ENCODE assay signal across 9 mouse cellular contexts in genomic region chr7:132358709-132359108, GRCm38 (mm10). TPM values are rescaled to one million over a fixed set of nuclear protein-coding genes. Genes with fewer than 3 reads are reported as not detected.
A peak's percentile ranks its signal among the peaks of the same experiment; 100 is the strongest.
DNase-seq lines count a peak whose midpoint lies in the region; ATAC-seq and TF ChIP-seq lines count a peak whose summit lies in the region.
"Had no signal": no experiment of that assay in that cellular context is flagged by ENCODE, and none has a peak within 500 bp of the region (broad histone marks: within the 10 kb centered on the region; RNA-seq: fewer than 3 reads in every experiment).

No protein-coding gene starts in this region.

- WGBS in liver, postnatal 0 days (ENCODE audit: insufficient replicate concordance) = 20% methylated on average over 4 of the region's 4 CpGs

- no peaks in the 10 kb centered on the region for H3K36me3 ChIP-seq in liver, postnatal 0 days (replicated peaks; ENCODE audit: insufficient read depth, low read length)
- no peaks in the 10 kb centered on the region for H3K36me3 ChIP-seq in splenic B cell, adult 2 months (ENCODE audit: control insufficient read depth, insufficient read depth, low read length, poor library complexity, severe bottlenecking)

- peak overlapping the region; percentile 44 for H3K27ac ChIP-seq in liver, postnatal 0 days (ENCODE audit: low read depth)

- TF ChIP-seq EP300 in liver, postnatal 0 days (IDR thresholded peaks at IDR 0.05; ENCODE audit: low read depth) = 0 out of 2 replicates have a peak, but pooled peaks have one; percentile 21

- peak; percentile 68 for ATAC-seq in liver, postnatal 0 days

- H3K27me3 ChIP-seq in liver, postnatal 0 days (ENCODE audit: insufficient read depth, low read length) = no peaks in the 10 kb centered on the region
- H3K27me3 ChIP-seq in splenic B cell, adult 2 months (ENCODE audit: control insufficient read depth, insufficient read depth, low read length, poor library complexity, severe bottlenecking) = no peaks in the 10 kb centered on the region

- H3K4me3 ChIP-seq in liver, postnatal 0 days (ENCODE audit: low read depth, low read length) = no peak overlapping the region

- no peak overlapping the region for H3K4me2 ChIP-seq in liver, postnatal 0 days (ENCODE audit: low read depth, low read length)

- peaks cover 12% of the 10 kb centered on the region for H3K4me1 ChIP-seq in liver, postnatal 0 days (ENCODE audit: insufficient read depth)

- DNase-seq in adrenal gland, adult 8-10 months = peak; percentile 45
- no peak for DNase-seq in adrenal gland, postnatal 25 days
- DNase-seq in spleen, postnatal 36 days (ENCODE audit: low spot score in 2 of 2) = peak; percentile 63 to 74
- no peak for DNase-seq in spleen, adult 12 weeks (ENCODE audit: low spot score)
- DNase-seq in liver, postnatal 0 days = peak; percentile 45
- DNase-seq in splenic B cell, adult 2 months (ENCODE audit: low read depth, low spot score) = peak; percentile 55
- no peak for DNase-seq in frontal cortex, adult 2 months (ENCODE audit: extremely low spot score in 1 of 2, low spot score in 1 of 2)
- DNase-seq in right cerebral cortex, postnatal 4 days = no peak
- DNase-seq: cerebellum, adult 11 months had no signal

- no peaks in the 10 kb centered on the region for H3K9me3 ChIP-seq in liver, postnatal 0 days (ENCODE audit: low read length)

- no peak overlapping the region for H3K9ac ChIP-seq in liver, postnatal 0 days (replicated peaks)

- TF ChIP-seq CTCF in liver, postnatal 0 days (IDR thresholded peaks at IDR 0.05; ENCODE audit: low read depth) = peak; percentile 8; the same call in 1 of the 2 replicates

RNA-seq across cellular contexts. Expression of gene Chst15, which starts 41.7 kb away (rescaled TPM):
- 10 to 100 TPM; 43.2 to 63.6 (median 51.2) TPM for total RNA-seq in adrenal gland, adult 8-10 months (2022)
- 33.6 and 41.1 TPM in 2 replicates for total RNA-seq in adrenal gland, postnatal 25 days (2021)
- 4.2 and 5.4 TPM in 2 replicates for polyA plus RNA-seq in liver, postnatal 0 days (2015; fragmentation: Nextera tagmentation; extraction: Ambion mirVana)
- polyA plus RNA-seq in frontal cortex, adult 2 months (2012; rRNA removed) = 18.2 and 19.2 TPM in 2 replicates

Comparison
In these comparisons a context has a peak if more than half of its experiments do, and no peak if none do; other contexts are left out.
1. DNase-seq: peak in adrenal gland, adult 8-10 months (single experiment), spleen, postnatal 36 days (2 of 2), liver, postnatal 0 days (single experiment) and splenic B cell, adult 2 months (single experiment); none in adrenal gland, postnatal 25 days (single experiment), spleen, adult 12 weeks (single experiment), frontal cortex, adult 2 months (0 of 2) and right cerebral cortex, postnatal 4 days (single experiment).